Mouse (Mus musculus): ENCODE results near the gene Olfr895.

Olfr895 gene

DNA sequence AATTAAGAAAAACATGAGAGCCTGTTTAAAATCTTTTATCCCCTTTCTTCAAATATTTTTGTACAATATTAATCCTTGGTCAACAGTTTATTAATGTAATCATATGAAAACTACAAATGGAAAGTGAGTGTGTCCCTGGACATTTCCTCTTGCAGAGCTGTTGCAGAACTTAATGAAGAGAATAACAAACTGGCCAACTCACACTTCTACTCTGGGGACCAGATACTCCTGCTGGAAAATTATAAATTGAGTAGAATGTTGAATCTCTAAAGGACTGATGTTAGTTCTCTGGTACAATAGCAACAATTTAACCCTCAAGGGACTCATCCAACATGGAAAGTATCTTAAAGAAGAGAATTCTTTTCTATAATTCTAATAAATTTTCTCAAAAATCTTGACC lies at the start of gene Olfr895:
Olfr895 (plus strand) TSS at position 301 of the 400 bp plus-strand sequence.
- DNase-seq (ENCODE audit: low read depth, low spot score): no peak

DNA sequence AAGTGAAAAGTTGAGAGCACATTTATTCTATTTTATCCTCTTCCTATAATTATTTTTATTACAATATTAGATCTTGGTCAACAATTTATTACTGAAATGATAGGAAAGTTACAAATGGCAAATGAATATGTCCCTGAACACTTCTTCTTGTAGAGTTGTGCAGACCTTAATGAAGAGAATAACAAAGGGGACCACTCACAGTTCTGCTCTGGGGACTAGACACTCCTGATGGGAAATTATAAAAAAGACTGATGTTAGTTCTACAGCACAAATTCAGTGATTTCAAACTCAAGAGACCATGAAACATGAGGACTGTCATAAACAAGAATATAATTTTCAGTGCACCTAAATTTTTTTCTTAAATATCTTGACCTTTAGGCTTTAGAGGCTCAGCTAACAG lies 15.2 kb upstream of the Olfr895 start, which contains the start of gene Olfr143:
Olfr143 (plus strand) TSS at position 301 of the 400 bp plus-strand sequence.
- DNase-seq (ENCODE audit: low read depth, low spot score): no peak

DNA sequence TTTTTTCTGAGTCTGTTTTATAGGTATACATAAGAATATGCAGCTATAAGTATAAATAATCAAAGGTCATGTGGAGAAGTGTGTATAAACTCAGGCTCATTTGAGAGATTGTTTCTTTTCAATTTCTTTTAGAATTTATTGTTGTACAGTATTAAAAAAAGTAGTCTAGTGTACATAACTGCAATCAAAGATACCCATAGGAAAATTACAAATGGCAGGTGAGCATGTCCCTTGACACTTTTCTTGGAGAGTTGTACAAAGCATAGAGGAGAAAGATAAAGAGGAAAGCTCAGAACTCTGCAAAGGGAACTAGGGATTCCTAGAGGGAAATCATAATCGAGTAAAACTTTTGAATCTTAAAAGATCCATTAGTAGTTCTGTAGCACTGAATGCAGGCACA lies 23.2 kb downstream of the Olfr895 start, which contains the start of gene Olfr896-ps1:
Olfr896-ps1 (plus strand) TSS at position 301 of the 400 bp plus-strand sequence.
- no peak for DNase-seq (ENCODE audit: low read depth, low spot score)
